Mouse (Mus musculus) T-helper 2 cell (primary cell): ENCODE measurements around the gene Garem2.
"Not testable (repeated sequence)": the region's sequence is repeated elsewhere in the genome, so short reads cannot be mapped to it uniquely, and the experiment has no call there.

Experiments
- in situ Hi-C: fragments of 300-600 bp; cut with MboI, MseI; formaldehyde crosslinking; loops from one replicate; pipeline ENCODE4 v1.15.1; 2025; ENCODE audit warnings: high pct_unique_total_duplicates

The Garem2 gene

GRCm38 (mm10) chr5:30104841-30105667, at the start of gene Garem2:
Garem2 (plus strand) TSS chr5:30105161.
- in situ Hi-C loops: no loop called here

GRCm38 (mm10) chr5:30058216-30058731, 46.7 kb upstream of the Garem2 start:
- in situ Hi-C loops: no loop called here

DNA sequence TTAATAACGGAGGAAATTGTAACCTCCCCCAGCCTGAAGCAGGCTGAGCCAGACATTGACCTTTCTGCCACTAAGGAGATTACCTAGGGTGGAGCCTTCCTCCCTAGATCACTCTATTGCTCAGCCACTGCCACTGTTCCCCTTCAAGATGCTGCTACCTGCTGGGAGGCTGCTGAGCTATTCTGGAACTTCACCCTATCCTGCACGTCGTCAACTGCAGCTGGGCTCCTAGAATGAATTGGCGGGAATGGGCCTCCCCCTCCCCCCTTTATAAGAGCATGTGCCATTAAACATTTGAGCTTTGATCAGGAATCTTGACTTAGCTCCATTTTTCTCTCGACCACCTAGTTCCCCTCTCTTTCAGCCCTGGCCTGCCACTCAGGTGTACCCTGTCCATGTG, 45.4 kb upstream of the Garem2 start:
- in situ Hi-C loops: not testable (repeated sequence)

GRCm38 (mm10) chr5:30067726-30068125, 37.2 kb upstream of the Garem2 start:
- in situ Hi-C loops: no loop called here

- in situ Hi-C loops: no loop called here
These were observed 33.3 kb upstream of the Garem2 start for GRCm38 (mm10) chr5:30071677-30072076.

GRCm38 (mm10) chr5:30072377-30072776, 32.6 kb upstream of the Garem2 start:
- in situ Hi-C loops: no loop called here

DNA sequence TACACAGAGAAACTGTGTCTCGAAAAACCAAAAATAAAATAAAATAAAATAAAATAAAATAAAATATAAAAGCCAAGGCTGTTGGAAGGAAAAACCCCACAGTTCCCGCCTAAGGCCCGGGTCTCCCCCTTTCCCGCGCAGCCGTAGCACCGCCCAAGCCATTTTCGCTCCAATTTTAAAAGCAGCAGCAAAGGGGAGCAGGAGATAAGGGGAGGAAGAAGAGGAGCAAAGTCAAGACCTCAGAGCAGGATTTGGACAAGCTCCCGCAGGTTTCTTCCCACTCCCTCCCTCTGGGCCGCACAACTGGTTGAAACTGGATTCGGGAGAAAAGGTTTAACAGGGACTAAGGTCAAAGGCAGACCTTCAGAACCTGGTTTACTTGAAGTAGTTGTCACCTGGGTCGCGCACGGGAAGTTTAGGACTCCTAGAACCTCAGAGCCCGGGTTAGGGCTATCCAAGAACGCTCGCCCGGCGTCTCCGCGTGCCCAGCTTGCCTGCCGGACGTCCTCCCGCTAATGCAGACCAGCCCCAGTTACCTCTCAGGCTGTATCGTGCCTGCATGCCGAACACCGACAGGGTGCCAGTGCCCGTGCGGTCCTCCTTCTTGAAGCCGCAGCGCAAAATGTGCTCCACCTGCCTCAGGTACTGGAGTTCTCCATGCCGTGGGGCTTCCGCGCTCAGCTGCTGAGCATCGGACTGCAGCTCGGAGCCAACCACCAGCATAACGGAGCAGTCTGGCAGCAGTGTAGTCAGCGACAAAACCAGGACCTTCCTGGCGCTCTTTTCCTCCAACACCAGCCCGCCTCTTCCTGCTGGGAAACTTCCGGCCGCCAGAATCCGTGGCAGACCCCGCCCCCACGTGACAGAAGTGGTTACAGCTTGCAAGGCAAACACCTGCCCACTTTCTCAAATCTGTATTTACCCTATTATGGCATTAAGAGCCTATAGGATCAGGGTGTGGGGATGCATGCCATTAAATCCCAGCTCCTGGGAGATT, 31.8 kb upstream of the Garem2 start, which contains the start of gene Tyms:
Gene Tyms, minus strand, starts transcription at position 793 of the 997 bp plus-strand sequence.
- in situ Hi-C loops: no loop called here

GRCm38 (mm10) chr5:30092701-30093100, 12.3 kb upstream of the Garem2 start:
- in situ Hi-C loops: no loop called here

DNA sequence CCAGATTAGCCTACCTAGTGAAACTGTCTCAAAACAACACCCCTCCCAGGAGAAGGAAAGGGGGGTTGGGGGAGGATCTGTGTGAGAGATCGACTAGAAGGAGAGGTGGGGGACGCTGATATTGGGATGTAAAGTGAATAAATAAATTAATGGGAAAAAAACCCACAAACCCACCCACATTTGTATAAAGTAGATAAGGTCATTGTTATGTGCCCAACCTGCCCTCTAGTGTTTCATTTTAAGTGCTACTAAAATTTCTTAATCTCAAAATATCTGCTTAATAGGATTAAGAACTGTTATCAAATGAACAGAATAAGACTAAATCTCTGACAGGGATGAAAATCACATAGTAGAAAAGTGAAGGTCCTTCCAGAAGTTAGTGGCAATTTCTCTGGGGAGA, 10.6 kb upstream of the Garem2 start:
- in situ Hi-C loops: no loop called here

- in situ Hi-C loops: no loop called here
These were observed 9.2 kb upstream of the Garem2 start for GRCm38 (mm10) chr5:30095731-30096130.

DNA sequence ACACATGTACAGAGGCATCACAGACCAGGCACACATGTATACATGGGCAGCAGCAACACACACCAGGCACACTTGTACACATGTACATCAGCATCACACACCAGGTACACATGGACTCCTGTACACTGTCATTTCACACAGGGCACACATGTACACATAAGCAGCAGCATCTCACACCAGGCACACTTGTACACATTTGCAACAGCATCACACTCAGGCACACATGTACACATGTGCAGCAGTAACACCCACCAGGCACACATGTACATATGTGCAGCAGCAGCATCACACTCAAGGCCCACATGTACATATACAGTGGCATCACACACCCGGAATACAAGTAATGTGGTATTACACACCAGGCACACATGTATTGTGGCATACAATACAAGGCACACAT, 6.7 kb upstream of the Garem2 start:
- in situ Hi-C loops: no loop called here

- in situ Hi-C loops: no loop called here
These were observed 1.6 kb upstream of the Garem2 start for GRCm38 (mm10) chr5:30103340-30103739.

GRCm38 (mm10) chr5:30104339-30104738, 622 bp upstream of the Garem2 start:
- in situ Hi-C loops: no loop called here

DNA sequence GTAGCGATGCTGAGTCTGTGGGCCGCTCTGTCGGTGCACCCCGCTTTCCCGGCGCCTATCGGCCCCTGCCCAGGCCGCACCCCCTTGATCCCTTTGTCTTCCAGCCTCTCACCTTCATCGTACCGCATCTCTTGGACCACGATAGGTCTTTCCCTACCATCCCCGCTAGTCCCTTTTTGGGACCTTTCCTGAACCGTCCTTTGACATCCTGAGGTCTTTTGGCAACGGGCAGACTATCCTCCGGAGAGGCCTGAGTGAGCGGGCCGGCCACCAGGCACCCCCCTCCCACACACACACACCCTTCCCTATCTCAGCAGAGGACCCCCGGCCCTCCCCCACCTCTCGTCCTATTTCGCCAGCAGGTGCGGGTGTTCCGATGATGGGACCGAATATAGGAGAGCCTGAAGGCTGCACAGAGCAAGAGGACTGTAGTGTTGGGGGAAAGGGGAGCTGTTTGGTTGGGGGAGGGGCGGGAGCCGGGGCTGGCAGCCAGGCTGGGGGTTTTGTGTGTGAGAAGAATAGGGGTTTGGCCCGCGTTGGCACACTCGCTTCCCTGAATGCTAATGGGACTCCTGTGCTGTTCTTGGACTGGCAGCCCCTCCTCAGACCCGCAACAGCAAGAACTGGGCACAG, 823 bp downstream of the Garem2 start, which contains the start of gene 3110082J24Rik:
Gene 3110082J24Rik, minus strand, starts transcription at position 419 of the 633 bp plus-strand sequence.
- in situ Hi-C loops: no loop called here

DNA sequence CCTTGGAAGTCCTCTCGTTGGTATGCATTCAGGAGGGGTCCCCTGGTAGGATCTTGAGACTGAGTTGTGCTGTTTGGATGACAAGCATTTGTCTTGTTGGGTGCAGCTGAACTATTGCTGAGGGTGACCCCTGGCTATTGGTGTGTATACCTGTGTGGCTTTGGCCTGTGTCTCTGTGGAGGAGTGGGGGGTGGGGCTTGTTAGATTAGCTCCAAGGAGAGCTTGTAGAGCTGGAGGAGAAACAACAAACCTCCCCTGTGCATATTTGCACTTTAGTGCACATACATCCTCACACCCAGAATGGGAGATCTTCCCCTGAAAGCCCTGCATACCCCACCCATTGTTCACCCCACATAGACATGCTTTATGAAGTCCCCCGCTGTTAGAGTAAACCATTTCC, 1.8 kb downstream of the Garem2 start:
- in situ Hi-C loops: no loop called here

DNA sequence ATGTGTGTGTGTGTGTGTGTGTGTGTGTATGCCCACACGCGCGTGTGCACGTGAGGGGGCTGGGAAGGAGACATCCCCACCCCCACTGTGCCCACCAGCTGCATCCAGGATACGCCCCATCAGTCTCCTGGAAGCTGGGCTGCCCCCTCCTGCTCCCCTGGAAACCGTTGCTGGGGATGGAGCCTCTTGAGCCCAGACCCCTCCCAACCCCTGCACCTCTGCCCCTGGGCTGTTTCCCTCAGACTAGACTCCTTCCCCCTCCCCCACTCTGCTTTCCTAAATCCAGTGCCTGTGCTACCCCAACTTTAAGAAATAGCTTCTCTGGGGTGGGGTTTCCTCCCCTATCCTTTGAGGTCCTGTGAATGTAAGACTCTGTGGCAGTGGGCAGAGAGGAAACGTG, 2.2 kb downstream of the Garem2 start:
- in situ Hi-C loops: no loop called here

DNA sequence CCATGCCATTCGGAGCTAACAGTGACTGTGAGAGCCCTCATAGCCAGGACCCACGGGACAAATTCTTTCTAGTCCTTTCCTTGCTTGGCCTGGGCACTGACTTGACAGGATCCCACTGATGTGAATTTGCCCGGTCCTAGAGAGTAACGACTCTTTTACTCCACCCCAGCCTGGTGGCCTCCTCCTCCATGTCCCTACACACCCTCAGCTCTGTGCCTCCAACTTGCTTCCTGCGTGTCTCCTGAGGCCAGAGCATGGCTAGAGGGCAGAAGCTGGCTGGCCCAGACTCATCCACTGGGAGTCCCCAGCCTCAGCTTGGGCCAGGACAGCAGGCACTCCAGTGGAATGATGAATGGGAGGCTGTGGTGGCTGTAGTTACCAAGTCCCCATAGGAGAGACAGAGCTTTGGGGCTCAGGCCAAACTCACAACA, 2.7 kb downstream of the Garem2 start:
- in situ Hi-C loops: no loop called here

GRCm38 (mm10) chr5:30108233-30108632, 3.3 kb downstream of the Garem2 start:
- in situ Hi-C loops: no loop called here

- in situ Hi-C loops: no loop called here
These were observed 4.9 kb downstream of the Garem2 start for GRCm38 (mm10) chr5:30109899-30110298.

GRCm38 (mm10) chr5:30110371-30111060, 5.6 kb downstream of the Garem2 start:
- in situ Hi-C loops: no loop called here

DNA sequence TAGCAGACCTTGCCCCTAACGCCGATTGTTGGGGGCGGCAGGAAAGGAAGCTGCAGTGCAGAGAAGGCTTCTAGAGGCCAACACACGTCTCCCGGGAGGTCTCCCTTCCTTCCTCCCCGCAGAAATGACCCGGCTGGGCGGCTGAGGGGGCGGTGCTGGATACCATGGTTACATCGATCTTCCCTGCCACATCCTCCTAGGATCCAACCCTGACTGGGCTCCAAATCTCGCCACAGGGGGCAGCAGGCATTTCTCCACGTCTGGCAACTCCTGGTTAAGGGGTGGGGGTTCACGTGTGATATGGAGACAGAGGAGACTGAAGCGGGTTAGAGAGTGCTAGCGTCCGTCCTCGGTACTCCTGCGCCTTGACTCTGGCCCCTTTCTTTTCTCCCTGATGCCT, 6.2 kb downstream of the Garem2 start:
- in situ Hi-C loops: no loop called here
